Mouse (Mus musculus): ENCODE results near the gene Retsat. TPM values are rescaled to one million over a fixed set of nuclear protein-coding genes. Genes with fewer than 3 reads are reported as not detected.

Retsat gene
- polyA plus RNA-seq, 1 experiment from 2014 or later = 8.6 TPM

DNA sequence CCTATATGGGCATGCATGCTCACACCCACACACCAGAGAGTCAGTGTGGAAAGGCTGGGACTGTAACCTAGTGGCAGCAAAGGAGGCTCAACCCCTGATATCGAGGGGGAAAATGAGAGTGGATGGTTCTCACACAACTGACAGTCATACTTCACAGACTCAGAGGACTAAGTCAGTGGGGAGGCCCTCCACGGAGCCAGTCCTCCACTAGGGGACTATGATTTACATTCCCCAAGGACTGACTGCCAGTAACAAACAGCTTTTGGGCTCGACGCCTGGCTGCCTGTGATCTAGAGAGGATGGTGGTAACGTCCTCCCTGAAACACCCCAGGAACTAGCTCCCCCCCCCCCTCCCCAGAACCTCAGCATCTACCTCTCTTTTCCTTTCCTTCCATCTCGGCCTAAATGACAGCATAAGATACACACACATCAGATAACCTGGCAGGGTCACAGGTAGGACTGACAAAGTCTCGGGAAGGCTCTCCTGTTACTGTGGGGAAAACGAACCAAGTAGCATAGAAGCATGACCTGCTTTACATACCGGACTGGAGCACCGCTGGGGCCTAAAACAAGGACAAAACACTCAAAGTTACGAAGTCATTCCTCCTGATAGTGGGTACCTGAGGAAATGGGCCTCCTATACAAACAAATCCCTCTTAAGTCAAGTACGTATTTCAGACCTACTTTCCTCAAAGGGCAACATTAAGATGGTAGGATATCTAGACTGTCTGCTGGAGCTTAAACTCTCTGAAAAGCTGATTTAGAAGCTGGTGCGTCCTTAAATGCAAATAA is 996 bp upstream of the Retsat start:
- H3K27me3 ChIP-seq (replicated peaks; ENCODE audit: low read depth, poor library complexity, severe bottlenecking) = no peaks in the 10 kb centered on the region
- H3K4me3 ChIP-seq = peak overlapping the region; percentile 72
- no peaks in the 10 kb centered on the region for H3K36me3 ChIP-seq (replicated peaks)
- H3K4me1 ChIP-seq = peaks cover 22% of the 10 kb centered on the region
- 54% methylated on average over 13 of the region's 13 CpGs for WGBS
- no peaks in the 10 kb centered on the region for H3K9me3 ChIP-seq
- peak overlapping the region; percentile 84; the same call in 1 of the 2 replicates for H3K27ac ChIP-seq (replicated peaks)
- no peak for DNase-seq (ENCODE audit: low spot score)

DNA sequence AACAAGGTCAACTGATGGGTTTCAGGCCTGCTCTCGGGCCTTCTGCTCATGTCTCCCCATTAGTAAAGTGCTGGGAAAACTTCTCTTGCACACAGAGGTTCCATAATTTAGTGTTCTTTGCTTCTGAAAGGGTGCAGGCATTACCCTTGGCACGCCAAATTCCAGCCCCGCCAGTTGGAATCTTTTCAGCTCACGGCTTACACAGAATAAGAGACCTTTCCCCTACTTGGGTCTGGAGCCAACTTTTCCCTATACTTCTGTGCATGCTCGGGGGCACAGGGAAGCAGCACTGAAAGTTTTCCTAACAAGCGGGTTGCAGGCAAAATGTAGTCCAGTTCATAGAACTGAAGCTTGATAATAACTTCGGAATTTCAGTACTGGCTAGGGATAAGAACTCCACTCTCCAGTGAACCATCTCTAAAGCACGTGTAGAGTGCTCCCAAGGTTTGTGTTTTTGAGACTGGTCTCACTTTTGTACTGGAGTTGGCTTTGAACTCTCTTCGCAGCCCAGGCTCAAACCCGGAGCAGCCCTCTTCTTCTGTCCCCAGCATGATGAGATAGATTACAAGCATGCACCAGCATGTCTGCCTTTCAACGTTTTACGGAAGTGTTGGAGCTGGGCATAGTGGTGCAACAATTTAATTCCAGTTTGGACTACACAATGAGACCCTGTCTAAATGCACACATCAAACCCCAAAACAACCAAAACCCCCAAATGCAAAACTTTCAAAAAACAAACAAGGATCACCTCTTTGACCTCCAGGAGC is 699 bp downstream of the Retsat start:
- Histone ChIP-seq H3K27ac (replicated peaks) (peak overlapping the region; percentile 84), H3K36me3 (replicated peaks) (peaks cover 6% of the 10 kb centered on the region), H3K27me3 (replicated peaks; ENCODE audit: low read depth, poor library complexity, severe bottlenecking) (no peaks in the 10 kb centered on the region), H3K4me3 (peak overlapping the region; percentile 72), H3K4me1 (peaks cover 22% of the 10 kb centered on the region), H3K9me3 (no peaks in the 10 kb centered on the region)
- no peak for DNase-seq (ENCODE audit: low spot score)
- WGBS = 51% methylated on average over 12 of the region's 12 CpGs

DNA sequence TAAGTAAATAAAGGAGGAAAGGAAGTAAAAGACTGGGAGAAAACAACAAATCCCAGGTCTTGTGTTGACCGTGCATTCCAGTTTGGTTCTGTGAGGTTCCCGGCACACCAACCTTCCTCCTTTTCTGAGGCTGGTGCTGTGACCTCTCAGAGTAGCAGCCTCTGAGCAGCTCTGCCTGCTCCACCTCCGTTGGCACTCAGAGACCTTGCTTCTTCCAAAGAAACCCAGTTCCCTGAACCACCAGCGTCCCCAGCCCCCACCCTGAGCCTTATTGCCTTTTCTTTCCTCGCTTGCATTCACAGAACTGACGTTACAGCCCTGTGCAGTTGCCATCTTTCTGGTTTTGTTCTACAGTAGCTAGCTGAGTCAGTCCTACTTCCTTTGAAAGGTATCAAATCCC is 1.9 kb downstream of the Retsat start:
- Histone ChIP-seq H3K9me3 (no peaks in the 10 kb centered on the region), H3K27ac (replicated peaks) (no peak overlapping the region), H3K36me3 (replicated peaks) (peaks cover 18% of the 10 kb centered on the region), H3K4me1 (peaks cover 22% of the 10 kb centered on the region), H3K4me3 (no peak overlapping the region), H3K27me3 (replicated peaks; ENCODE audit: low read depth, poor library complexity, severe bottlenecking) (no peaks in the 10 kb centered on the region)
- no peak for DNase-seq (ENCODE audit: low spot score)
- WGBS = 82% methylated on average over 6 of the region's 6 CpGs

DNA sequence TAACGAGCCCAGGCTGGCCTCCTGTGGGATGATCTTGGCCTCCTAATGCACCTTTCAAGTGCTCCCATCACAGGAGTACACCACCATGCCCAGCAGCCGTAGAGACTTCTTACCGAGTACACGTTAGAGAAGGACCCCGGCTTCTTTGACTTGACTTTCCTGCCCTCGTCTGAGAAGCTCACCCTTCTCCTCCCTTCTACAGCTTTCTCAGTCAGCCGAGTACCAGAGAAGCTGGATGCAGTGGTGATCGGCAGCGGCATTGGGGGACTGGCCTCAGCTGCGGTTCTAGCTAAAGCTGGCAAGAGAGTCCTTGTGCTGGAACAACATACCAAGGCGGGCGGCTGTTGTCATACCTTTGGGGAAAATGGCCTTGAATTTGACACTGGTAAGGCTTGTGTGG is 2.5 kb downstream of the Retsat start:
- no peak for DNase-seq (ENCODE audit: low spot score)
- WGBS = 85% methylated on average over 12 of the region's 12 CpGs
- Histone ChIP-seq H3K27me3 (replicated peaks; ENCODE audit: low read depth, poor library complexity, severe bottlenecking) (no peaks in the 10 kb centered on the region), H3K4me1 (peaks cover 22% of the 10 kb centered on the region), H3K4me3 (no peak overlapping the region), H3K9me3 (no peaks in the 10 kb centered on the region), H3K36me3 (replicated peaks) (peaks cover 24% of the 10 kb centered on the region), H3K27ac (replicated peaks) (no peak overlapping the region)

DNA sequence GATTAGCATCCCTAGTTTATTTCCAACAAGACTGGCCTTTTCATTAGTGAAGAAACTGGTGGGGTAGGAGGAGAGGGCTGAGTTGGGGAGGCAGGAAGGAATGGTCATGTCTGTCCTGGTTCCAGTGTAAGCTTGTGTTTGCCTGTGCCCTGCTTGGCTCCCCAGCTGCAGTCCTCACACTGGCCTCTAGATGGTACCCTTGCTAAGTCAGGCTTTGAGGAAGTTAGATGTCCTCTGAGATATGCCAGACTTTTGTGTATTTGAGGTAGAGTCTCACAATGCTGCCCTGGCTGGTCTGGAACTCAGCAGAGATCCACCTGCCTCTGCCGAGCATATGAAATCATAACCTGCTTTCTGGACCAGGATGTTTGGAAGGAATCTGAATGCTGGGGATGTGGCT is 3.5 kb downstream of the Retsat start:
- DNase-seq (ENCODE audit: low spot score) = peak; percentile 75
- H3K27me3 ChIP-seq (replicated peaks; ENCODE audit: low read depth, poor library complexity, severe bottlenecking) = no peaks in the 10 kb centered on the region
- no peaks in the 10 kb centered on the region for H3K9me3 ChIP-seq
- 59% methylated on average over 1 of the region's 1 CpGs for WGBS
- peaks cover 22% of the 10 kb centered on the region for H3K4me1 ChIP-seq
- H3K36me3 ChIP-seq (replicated peaks) = peaks cover 34% of the 10 kb centered on the region
- no peak overlapping the region for H3K4me3 ChIP-seq
- H3K27ac ChIP-seq (replicated peaks) = no peak overlapping the region

DNA sequence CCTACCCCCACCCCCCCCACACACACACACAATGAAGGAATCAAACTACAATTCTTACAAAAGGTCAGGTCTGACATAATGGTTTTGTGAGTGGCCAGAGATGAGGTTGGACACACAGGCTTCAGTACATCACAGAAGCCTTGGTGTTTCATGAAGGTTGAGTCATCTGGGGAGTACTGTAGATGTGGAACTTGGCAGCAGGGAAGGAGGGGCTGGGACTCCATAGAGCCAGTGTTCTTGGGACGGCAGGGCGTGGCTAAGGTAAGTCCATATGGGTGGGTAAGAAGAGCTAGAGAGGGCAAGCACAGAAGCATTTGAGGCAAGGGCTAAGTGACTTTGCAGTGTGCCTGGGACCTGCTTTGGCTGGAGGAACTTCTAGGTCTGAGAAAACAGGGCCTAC is 5.8 kb downstream of the Retsat start:
- Histone ChIP-seq H3K27me3 (replicated peaks; ENCODE audit: low read depth, poor library complexity, severe bottlenecking) (no peaks in the 10 kb centered on the region), H3K36me3 (replicated peaks) (peaks cover 56% of the 10 kb centered on the region), H3K9me3 (no peaks in the 10 kb centered on the region), H3K4me1 (peaks cover 3% of the 10 kb centered on the region), H3K4me3 (no peak overlapping the region), H3K27ac (replicated peaks) (no peak overlapping the region)
- DNase-seq (ENCODE audit: low spot score) = no peak
- 93% methylated on average over 2 of the region's 2 CpGs for WGBS

DNA sequence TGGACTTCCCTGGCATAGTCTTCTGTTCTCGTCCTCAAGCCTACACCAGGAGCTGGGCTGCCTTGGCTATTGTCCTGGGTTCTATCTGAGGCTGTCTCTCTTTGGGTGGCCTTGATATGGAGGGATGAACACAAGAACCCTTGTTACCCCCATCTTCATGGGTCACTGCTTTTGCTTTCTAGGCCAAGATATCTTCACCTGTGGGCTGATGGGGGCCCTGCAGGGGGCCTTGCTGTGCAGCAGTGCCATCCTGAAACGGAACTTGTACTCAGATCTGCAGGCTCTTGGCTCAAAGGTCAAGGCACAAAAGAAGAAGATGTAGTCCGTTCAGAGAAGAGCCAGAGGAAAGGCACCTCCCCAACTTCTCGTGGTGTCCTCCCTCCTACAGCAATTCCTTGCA is 8.8 kb downstream of the Retsat start:
- no peak overlapping the region for H3K27ac ChIP-seq (replicated peaks)
- H3K9me3 ChIP-seq = no peaks in the 10 kb centered on the region
- H3K36me3 ChIP-seq (replicated peaks) = peaks cover 85% of the 10 kb centered on the region
- no peak overlapping the region for H3K4me3 ChIP-seq
- H3K27me3 ChIP-seq (replicated peaks; ENCODE audit: low read depth, poor library complexity, severe bottlenecking) = no peaks in the 10 kb centered on the region
- no peaks in the 10 kb centered on the region for H3K4me1 ChIP-seq
- no peak for DNase-seq (ENCODE audit: low spot score)
- 80% methylated on average over 4 of the region's 4 CpGs for WGBS

DNA sequence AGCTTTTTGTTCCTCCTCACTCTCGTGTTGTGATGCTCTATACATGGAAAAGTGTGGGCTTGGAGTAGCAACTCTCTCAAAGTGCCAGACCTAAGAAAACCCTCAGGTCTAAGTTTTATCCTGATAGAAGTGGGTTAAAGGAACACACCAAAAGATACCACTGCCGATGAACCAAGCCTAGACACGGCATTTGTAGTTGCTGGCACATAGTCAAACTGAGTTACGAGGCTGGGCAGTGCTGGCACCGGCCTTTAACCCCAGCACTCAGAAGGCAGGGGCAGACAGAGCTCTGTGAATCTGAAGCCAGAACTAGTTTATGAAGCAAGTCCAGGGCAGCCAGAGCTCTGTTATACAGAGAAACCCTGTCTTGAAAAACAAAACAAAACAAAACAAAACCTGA is 9.4 kb downstream of the Retsat start:
- Histone ChIP-seq H3K9me3 (no peaks in the 10 kb centered on the region), H3K36me3 (replicated peaks) (peaks cover 88% of the 10 kb centered on the region), H3K27me3 (replicated peaks; ENCODE audit: low read depth, poor library complexity, severe bottlenecking) (no peaks in the 10 kb centered on the region), H3K4me1 (no peaks in the 10 kb centered on the region), H3K4me3 (no peak overlapping the region), H3K27ac (replicated peaks) (no peak overlapping the region)
- no peak for DNase-seq (ENCODE audit: low spot score)
- 92% methylated on average over 5 of the region's 5 CpGs for WGBS

DNA sequence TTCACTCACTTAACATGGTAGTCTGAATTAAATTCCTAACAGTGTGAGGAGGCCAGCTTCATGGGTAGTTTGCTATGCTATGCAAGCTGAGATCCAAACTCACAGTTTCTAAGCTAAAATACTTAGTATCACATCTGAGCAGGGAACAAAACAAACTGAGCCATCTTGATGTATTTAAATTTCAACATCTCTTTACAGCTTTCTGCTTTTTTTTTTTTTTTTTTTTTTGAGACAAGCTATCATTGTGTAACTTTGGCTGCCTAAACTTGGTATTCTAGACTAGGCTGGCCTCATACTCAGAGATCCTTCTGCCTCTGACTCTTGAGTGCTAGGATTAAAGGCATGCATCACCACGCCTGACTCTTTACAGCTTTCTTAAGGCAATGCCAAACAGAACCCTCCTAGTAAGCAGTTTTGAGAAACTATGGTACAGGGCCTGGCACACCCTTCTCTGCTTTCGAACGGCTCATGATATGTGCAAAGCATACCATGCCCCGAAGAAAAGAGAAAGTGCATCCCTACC is 10.4 kb downstream of the Retsat start:
- no peaks in the 10 kb centered on the region for H3K9me3 ChIP-seq
- H3K27me3 ChIP-seq (replicated peaks; ENCODE audit: low read depth, poor library complexity, severe bottlenecking) = no peaks in the 10 kb centered on the region
- peaks cover under 1% of the 10 kb centered on the region; the same call in 1 of the 2 replicates for H3K4me1 ChIP-seq
- no peak overlapping the region for H3K4me3 ChIP-seq
- 93% methylated on average over 4 of the region's 4 CpGs for WGBS
- H3K27ac ChIP-seq (replicated peaks) = no peak overlapping the region
- peaks cover 95% of the 10 kb centered on the region for H3K36me3 ChIP-seq (replicated peaks)
- no peak for DNase-seq (ENCODE audit: low spot score)

DNA sequence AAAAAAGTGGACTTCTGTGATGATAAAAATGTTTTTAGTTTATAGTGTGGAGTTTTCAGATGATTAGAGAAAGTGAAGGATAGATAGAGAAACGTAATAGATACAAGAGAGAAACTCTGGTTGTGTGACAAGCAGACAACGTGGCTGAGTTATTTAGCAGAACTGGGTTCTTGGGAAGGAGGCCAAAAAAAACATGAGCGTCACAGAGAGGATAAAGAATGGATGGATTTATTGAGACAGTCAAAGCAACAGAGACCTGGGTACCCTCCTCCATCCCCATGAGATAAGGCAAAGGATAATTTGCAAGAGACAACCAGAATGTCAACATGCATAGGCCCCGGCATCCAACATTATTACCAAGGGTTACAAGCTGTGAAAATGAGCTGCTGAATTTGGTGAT is 12.0 kb downstream of the Retsat start:
- WGBS = 90% methylated on average over 4 of the region's 4 CpGs
- DNase-seq (ENCODE audit: low spot score) = no peak
- H3K36me3 ChIP-seq (replicated peaks) = peaks cover 86% of the 10 kb centered on the region
- no peak overlapping the region for H3K4me3 ChIP-seq
- no peak overlapping the region for H3K27ac ChIP-seq (replicated peaks)
- H3K27me3 ChIP-seq (replicated peaks; ENCODE audit: low read depth, poor library complexity, severe bottlenecking) = no peaks in the 10 kb centered on the region
- H3K9me3 ChIP-seq = no peaks in the 10 kb centered on the region
- peaks cover 16% of the 10 kb centered on the region for H3K4me1 ChIP-seq

DNA sequence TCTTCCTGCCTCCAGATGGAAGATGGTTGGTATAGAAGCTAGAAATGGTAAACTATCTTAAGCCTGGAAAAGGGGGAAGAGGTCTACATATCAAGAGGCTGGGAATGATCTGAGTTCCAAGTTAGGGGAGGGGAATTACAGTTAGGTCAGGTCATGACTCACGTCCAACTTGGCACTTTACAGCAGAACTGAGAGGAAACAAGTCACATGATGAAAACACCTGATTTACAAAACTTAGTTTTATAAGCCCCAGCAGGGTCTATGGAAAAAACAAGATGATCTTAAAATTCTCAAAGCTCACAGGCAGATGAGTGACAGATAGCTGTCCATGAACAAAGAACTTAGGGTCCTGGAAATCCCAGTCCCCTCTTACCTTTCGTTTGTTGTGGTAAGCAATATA is 16.9 kb downstream of the Retsat start:
- Histone ChIP-seq H3K27me3 (replicated peaks; ENCODE audit: low read depth, poor library complexity, severe bottlenecking) (no peaks in the 10 kb centered on the region), H3K9me3 (no peaks in the 10 kb centered on the region), H3K4me3 (peak overlapping the region; percentile 86), H3K4me1 (peaks cover 31% of the 10 kb centered on the region), H3K27ac (replicated peaks) (no peak overlapping the region), H3K36me3 (replicated peaks) (peaks cover 38% of the 10 kb centered on the region)
- DNase-seq (ENCODE audit: low spot score) = no peak
- 84% methylated on average over 2 of the region's 2 CpGs for WGBS

DNA sequence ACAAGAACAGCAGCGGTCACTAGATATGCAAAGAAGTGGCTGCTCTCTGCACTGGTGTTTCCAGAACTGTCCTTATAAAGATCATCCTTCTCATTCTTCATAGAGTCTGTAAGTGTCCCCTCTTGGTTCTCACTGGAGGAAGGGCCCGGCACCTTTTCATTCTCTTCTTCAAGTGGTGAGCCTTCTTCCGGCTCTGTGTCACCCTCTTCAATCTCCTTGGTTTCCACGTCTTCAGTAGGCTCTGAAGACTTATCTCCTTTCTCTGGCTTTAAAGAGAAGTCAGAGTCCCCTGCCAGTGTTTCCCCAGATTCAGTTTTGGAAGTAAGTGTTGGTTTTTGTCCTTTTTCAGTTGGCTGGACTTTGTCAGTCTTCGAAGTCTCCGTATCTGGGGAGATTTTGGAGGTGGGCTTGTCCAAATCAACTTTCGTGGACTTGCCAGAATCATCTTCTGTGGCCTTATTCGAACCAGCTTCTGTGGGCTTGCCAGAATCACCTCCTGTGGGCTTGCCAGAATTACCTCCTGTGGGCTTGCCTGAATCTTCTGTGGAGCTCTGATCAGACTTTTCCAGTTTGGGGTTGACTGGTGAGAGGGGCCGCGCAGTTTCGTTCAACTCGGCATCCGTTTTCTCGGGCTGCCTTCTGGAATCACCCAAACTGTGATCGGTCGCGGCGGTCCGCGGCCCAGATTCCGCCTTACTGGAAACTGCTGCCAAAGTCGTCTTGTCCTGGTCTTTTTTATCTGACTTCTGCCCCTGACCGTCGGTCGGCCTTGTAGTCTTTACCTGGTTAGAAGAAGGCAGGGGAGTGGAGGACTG is 17.5 kb downstream of the Retsat start:
- Histone ChIP-seq H3K36me3 (replicated peaks) (peaks cover 32% of the 10 kb centered on the region), H3K27me3 (replicated peaks; ENCODE audit: low read depth, poor library complexity, severe bottlenecking) (no peaks in the 10 kb centered on the region), H3K4me3 (peak overlapping the region; percentile 86), H3K27ac (replicated peaks) (peak overlapping the region; percentile 91), H3K4me1 (peaks cover 31% of the 10 kb centered on the region), H3K9me3 (no peaks in the 10 kb centered on the region)
- DNase-seq (ENCODE audit: low spot score) = no peak
- WGBS = 31% methylated on average over 25 of the region's 25 CpGs

All from embryonic facial prominence, embryonic 10.5 days (tissue).